Mouse (Mus musculus) left cerebral cortex, postnatal 10 days (tissue): ENCODE data around the gene Dscam. TPM values are rescaled to one million over a fixed set of nuclear protein-coding genes. Genes with fewer than 3 reads are reported as not detected.

Experiments used
- DNase-seq, 2 experiments: peaks; one replicate each; pipeline ENCODE4 v3.0.0; 2021 to 2022; ENCODE audit warnings: low spot score in 2 of 2, mixed read lengths in 1 of 2; ENCODE audit errors: extremely low spot score in 1 of 2
- intact Hi-C: fragments of 180-260 bp; cut with DNase I; formaldehyde crosslinking; loops from one replicate; pipeline ENCODE4 v1.15.1; 2025
- total RNA-seq, 2 experiments: library from RNA; stranded (reverse); gene quantifications; 2 replicates each; pipeline ENCODE4 v1.2.3; 2021

Dscam gene
- total RNA-seq, 2 experiments from 2014 or later: 44.4 to 45.7 TPM

DNA sequence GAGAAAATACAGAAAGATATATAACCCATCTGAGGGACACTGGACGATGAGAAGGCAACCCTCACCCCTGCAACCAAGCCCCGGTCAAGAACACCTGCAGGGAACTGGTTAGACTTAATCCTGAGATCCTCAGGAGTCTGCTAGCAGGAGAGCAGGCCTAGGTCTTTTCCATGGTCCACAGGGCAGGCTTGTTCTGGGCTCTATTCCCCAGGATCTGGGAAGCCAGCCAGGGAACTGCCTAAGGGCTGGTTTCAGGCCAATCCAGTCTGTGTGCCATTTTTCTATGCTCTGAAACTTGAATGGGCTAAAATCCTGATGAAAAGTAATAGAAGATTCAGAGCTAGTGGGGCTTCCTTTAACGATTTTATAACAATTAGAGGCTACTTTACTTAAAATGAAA lies 173.7 kb downstream of the Dscam start:
- intact Hi-C loops: no loop called here
- DNase-seq: peak; percentile 68 to 73

DNA sequence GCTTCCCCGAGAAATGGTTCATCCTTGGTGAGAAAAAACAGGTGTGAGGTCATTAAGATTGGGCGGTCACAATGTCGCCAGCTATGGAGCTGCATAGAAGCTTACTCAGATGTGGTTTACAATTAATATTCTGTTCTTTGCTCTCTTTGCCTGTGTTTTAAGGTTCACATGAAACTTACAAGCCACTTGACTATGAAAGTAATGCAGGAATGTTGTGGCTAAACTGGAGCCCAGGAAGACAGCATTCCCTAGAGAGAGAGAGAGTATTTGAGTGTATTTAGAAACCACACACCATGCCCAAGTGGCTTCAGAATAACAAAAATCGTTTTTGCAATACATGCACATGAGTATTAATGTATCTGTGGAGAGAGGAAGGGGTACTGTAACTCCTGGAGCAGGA lies 174.7 kb downstream of the Dscam start:
- intact Hi-C loops: no loop called here
- no peak for DNase-seq

DNA sequence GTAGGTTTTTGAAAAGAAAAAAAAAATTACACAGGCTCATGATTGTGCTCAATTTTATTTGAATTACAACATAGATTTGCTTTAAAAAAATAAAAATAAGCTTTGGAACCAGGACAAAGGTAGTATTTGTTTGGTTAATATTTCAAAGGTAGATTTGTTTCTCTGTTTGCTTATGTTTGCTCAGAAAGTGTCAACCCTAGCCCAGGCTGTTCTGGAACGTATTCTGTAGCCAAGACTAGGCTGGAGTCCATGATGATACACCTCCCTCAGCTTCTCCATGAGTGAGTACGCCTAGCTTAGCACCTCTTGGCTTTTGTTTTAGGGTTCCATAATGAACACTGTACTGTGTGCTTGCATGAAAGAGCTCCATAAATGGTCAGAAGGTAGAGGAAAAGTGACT lies 183.2 kb downstream of the Dscam start:
- no peak for DNase-seq
- intact Hi-C loops: no loop called here

DNA sequence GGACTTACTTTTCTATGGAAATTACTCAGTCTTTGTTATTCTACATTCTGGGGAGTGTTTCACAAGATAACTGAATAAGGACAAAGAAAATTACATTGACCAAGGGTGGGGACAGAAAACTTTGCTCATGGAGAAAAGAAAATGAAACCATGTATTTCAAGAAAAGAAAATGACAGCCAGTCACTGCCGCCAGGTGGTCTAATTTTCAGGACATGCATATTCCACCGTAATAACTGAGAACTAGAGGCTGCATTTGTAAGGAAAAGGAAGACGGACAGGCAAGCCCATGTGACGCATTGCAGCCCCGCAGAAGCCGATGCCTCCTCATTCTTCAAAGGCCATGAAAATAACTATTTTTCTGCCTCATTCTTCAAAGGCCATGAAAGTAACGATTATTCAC lies 197.3 kb downstream of the Dscam start:
- intact Hi-C loops: no loop called here
- DNase-seq: no peak

DNA sequence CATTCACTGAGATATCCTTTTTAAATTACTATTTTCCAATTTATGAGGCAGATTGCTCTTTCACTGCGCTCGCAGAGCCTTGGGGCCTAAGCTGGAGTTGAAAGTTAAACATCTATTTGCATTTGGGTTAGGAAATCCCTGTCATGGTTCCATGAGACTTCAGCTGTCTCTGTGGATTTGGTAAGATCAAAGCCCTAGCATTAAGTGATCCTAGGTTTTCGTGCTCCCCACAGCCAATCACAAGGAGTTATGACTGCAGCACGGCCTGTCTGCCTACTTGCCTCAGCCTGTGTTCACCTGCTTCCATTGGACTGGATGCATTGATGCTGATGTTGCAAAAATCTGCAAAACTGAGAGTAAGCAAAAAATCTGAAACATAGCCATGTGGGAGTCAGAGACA lies 198.8 kb downstream of the Dscam start:
- intact Hi-C loops: no loop called here
- DNase-seq: no peak

DNA sequence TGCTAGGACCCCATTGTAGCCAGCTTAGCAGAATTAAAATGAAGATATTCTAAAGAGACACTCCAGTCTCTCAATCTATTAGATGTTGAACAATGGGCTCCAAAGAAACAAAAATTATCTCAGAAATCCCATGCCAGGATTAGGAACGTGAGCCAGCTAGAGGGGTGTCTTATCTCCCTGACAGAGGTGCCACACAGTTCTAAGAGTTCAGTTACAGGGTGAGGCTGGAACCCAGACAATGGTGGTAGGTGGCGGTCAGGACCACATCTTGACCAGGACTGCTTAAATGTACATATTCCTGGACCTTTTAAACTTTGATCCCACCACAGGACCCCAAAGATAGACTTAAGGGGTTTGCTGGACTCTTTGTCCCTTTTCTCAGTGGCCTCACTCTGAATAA lies 200.1 kb downstream of the Dscam start:
- intact Hi-C loops: no loop called here
- no peak for DNase-seq

DNA sequence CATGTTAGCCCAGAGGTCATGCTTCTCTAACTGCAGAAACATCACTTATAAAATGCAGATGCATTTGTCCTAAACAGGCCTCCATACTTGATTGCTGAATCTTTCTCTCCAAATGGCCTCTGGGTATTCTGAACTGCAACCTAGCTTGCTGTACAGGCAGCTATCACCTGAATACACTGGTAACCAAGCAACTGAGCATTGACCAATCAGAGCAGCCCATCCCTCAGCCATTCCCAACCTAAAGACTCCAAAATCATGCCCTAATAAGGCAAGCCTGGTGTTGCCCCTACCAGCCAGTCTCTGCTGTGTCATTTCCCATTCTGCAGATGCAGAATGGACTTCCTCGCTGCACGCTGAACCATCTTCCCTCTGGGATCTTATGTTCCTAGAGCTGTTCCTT lies 200.9 kb downstream of the Dscam start:
- intact Hi-C loops: no loop called here
- DNase-seq: no peak

DNA sequence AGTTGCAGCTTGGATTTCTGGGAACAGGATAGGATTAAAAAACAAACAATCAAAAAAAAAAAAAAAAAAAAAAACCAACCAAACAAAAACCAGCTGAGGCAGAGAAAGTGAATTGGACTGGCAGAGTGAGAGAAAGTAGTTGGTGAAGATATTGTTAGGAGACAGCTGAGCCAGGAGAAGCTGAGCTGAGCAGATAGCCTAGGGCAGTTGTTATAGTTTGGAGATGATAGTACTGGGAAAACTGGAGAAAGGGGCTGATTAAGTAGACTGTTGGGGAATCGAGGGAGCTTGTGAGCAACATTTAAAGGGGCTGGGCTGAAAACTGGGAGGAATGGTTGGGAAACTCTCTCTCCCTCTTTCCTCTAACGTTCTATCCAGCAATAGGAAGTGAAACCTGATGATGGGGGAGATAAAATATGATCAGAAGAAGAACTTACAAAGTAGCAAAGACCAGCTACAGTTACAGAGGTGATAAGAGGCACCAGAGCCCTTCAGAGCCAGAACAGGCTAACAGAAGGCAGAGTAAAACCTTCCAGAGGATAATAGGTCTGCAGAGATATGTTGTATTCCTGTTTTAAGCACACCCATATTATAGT lies 201.6 kb downstream of the Dscam start:
- intact Hi-C loops: no loop called here
- no peak for DNase-seq

DNA sequence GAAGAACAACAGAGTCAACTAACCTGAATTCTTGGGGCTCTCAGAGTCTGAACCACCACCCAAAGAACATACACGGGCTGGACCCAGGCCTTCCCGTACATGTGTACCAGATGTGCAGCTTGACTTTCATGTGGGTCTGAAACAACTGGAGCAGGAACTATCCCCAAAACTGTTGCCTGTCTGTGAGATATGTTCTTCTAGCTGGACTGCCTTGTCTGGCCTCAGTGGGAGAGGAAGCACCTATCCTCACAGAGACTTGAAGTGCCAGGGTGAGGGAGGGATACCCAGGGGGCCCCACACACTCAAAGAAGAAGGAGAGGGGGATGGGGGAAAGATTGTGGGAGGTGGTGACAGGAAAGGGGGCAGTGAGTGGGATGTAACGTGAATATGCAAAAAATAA lies 210.9 kb downstream of the Dscam start:
- intact Hi-C loops: no loop called here
- no peak for DNase-seq

DNA sequence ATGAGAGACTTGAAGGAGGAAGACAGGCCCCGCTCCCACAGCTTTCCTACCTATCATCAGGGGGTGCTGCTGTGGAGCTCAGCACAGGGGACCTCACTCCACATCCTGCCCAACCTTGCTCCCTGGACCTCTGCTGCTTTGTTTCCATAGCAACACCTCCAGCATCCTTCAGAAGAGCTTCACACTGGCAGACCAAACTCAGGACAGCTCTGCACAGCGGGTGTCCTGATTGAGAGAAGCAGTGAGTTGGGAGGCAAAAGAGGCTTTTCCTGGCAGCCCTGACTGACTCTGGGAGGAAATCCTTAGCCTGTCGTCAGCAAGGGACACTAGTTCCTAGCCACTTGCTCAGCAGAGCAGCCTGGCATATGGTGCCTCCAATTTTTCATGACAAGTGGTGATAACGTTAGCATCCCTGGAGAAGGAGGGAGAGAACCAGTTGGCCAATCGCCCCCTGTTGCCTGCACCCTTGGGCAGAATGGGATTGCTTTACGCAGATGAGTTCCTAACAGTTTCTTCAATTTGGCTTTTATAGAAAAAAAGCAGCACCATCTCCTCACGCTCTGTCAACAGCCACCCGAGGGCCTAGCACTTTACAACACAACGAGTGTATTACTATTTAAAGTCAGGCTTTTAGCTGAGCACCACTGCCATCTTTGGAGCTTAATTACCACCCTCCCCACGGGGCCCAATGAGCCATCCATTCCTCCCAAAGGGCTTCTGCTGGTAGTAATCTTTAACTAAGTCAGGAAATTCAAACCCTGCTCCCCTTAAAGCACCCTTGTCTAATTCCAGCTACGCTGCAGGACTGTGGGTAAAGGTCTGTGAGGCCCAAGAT lies 224.9 kb downstream of the Dscam start:
- intact Hi-C loops: no loop called here
- DNase-seq: no peak

DNA sequence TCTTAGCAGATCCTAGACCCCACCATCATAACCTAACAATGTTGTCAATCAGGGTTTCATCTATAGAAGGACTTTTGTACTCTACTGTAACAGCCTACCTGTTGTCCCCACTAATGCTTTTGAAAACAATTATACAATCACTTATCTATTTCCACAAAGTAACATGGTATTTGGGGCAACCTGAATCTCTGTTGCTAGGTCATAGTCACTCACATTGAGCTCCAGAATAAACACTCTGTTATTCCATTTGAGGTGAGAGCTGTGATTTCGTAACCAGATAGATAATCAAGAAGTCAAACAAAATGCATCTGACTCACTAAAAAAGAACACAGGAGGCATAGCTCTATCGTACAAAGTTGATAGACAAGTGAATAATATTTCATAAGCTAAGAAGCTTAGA lies 226.9 kb downstream of the Dscam start:
- no peak for DNase-seq
- intact Hi-C loops: no loop called here

DNA sequence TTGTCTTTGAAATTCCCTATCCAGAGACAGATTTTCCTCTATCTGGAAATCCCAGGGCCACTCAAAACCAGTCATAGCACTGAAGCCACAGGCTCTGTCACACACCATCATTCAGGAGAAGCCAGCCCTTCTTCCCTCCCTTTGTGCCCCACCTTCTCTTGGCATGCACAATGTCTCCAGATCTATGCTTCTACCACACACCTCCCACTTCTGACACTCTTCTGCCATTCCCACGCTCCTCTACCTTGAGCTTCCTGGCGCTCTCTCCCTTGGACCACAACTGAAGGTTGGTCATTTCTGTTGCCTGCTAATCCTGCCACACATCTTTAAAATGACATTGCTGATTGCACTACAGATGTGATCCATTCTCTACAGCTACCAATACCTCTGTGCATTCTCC lies 235.8 kb downstream of the Dscam start:
- DNase-seq: no peak
- intact Hi-C loops: no loop called here

DNA sequence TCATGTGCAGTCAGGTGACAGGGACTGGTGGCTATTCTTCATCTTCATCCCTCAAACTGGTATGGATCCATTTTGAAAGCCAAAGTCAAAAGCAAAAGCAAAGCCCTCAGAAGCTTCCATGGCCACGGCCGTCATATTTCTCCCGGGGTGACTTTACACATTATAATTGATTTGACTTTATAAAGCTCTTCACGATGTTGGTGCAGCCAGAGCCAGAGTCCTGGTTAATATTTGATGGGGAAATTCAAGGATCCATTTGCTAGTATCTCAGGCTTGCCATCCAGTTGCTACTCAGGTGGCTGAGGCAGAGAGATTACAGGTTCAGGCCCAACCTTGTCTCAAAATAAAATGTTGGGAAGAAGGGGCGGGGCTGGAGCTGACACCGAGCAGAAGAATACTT lies 238.3 kb downstream of the Dscam start:
- intact Hi-C loops: no loop called here
- DNase-seq: no peak

DNA sequence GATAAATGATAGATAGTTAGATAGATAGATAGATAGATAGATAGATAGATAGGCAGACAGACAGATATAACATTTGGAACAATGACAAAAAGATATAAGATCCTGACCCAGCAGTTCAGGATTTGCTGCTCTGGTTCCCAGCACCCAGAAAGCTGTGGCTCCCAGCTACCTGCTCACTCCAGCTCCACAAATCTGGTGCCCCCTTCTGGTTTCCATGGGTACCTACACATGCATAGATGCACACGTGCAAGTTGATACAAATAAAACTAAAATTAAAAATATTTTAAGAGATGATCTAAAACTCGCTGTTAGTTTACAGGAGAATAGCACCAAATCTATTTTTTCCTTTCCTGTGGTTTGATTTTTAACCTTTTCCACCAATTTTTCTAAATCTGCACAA lies 238.8 kb downstream of the Dscam start:
- no peak for DNase-seq

DNA sequence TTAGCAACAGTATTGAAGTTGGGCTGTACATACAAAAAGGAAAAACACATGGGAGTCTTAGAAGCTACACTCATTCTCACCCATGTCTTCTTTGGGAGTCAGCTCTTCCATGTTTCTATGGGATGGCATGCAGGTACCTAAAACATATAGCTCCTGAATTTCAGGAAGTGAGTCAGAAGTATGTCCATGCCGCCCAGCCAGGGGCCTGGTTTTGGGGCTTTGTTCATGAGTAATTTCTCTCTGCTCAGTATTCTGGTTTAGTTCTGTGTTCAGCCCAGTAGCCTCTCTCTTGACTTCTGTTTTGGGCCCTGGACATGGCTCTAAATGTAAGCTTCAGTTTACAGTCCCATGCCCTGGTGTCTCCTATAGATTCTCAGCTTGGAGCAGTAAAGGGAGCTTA lies 242.5 kb downstream of the Dscam start:
- intact Hi-C loops: no loop called here
- no peak for DNase-seq

More for the DNA sequence above, 238.8 kb downstream of the Dscam start:
- intact Hi-C loops: no loop called here

DNA sequence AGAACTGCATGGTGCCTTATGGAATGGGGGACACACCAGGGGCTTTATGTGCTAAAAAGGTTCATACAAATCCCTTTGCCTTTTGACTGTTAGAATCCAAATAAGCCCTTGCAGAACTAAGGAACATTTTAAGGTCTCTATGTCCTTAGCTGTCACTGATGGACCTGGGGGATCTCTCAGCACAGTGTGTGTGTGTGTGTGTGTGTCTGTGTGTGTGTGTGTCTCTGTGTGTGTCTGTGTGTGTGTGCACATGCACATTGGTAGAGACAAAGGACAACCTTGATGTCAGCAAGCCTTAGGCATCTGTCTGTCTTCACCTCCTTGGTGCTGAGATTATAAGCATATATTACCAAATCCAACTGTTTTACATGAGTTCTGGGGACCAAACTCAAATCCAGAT lies 243.1 kb downstream of the Dscam start:
- intact Hi-C loops: no loop called here
- DNase-seq: no peak

DNA sequence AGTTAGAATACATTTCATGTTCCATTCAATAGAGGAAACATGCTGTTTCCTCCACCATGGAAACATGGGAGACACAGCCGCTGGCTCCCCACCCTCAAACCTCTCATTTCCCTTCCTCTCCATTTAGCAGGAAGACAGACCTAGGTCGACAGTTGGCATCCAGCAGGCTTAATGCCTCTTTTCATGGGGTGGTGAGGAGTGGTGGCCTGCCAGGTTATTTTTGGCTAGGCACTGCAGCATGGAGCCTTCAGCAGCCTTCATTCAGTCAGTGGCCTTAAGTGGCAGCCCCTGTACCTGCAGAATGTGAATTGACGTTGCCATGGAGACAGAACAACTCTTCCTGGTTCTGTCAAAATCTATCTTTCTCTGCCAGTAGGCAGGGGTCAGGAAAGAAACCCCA lies 243.6 kb downstream of the Dscam start:
- intact Hi-C loops: no loop called here
- no peak for DNase-seq

DNA sequence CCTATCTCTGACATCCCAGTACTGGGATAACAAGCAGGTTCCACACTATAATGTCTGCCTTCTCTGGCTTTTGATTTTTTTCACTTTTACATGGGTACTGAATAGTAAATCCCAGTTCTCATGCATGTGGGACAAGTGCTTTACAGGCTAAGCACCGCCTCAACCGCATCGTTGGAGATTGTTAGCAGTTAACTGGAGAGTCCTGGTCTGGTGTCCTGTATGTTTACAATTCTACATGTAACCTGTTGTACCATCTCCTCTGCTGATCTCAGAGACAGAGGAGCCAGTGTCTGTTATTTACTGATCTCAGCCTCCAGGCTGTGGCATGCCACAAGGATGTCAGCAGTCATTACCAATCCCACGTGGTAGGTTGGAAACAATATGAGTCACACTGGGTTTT lies 246.6 kb downstream of the Dscam start:
- intact Hi-C loops: no loop called here
- DNase-seq: no peak

DNA sequence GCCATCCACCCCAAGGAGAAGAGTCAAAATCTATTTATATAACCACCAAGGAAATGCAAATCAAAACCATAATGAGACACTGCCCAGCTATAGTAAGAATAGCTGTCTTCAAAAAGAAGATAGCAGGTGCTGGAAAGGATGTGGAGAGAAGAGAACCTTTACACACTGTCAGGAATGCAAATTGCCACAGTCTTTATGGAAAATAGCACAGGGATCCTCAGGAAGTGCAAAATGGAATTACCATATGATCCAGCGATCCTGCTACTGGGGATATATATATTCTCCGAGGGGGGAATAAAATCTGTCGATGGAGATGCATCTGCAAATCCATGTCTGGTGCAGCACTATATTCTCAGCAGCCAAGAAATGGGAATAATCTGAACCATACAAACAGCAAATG lies 256.1 kb downstream of the Dscam start:
- no peak for DNase-seq
- intact Hi-C loops: no loop called here

DNA sequence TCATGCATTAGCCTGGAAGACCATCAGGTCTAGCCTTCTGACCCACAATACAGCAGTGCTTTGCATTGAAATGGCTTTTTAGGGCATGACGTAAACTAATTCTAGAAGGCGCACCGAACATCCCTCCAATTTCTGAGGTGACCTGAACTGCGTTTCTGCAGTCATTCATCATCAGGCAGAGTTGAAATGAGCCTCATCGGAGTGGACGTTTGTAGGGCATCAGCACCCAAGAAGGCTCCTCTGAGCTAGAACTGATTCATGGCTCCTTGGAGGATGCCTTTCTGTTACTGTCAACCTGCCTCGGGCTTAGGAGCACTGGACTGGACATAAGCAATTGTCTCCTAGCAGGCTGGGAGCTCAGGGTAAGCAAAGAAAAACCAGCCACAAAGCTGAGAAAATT lies 257.7 kb downstream of the Dscam start:
- no peak for DNase-seq
- intact Hi-C loops: no loop called here

DNA sequence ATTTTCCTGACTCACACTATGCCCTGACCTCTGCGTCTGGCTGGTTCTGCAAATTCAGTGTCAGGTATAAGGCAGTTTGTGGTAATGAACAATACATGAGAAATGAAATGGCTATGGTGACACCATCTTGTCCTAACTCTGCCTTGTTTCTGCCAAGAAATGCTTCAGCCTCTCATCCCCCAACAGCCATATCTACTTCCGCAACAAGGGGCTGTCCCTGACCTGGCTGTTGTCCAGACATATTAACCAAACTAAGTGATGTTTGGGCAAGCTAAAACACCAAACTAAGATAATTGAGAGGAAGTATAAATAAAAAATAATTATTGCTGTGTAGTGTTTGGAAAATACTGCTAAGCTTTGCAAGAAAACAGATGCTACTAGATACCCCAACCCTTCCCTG lies 258.4 kb downstream of the Dscam start:
- DNase-seq: no peak
- intact Hi-C loops: no loop called here
